Mouse (Mus musculus): Measurements from ENCODE around the gene Bcas1.

GRCm38 (mm10) chr2:170474125-170474524, 46.5 kb upstream of the Bcas1 start:
- no peak for TF ChIP-seq CTCF (IDR thresholded peaks at IDR 0.05; ENCODE audit: low read depth)
- TF ChIP-seq EP300 (optimal IDR thresholded peaks at IDR 0.05): no peak
